Mouse (Mus musculus): Measurements from ENCODE around the gene Wdr38. TPM values are rescaled to one million over a fixed set of nuclear protein-coding genes. Genes with fewer than 3 reads are reported as not detected.

The Wdr38 gene
- total RNA-seq, 1 experiment: 1.7 TPM

DNA sequence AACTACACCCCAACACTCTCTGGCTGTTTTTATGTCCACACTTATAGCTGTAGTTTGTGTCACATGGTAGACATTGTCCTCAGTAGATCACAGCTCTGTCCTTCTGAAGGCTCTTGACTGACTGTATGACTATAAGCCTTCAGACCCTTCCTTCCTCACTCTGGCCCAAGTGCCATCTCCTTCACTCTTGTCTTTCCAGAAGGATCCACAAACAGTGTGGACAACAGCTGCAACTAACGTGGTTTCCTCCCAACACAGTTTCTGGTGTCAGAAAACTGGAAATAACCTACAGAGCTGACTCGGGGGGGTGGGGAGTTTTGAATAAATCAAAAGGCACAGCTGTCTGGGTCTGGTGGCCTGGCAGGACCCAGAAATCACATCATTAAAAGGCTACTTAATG lies 41.2 kb upstream of the Wdr38 start:
- H3K4me3 ChIP-seq (ENCODE audit: insufficient read depth in 1 of 2, low read depth in 1 of 2, low read length in 2 of 2, poor library complexity in 1 of 2, severe bottlenecking in 1 of 2): no peak overlapping the region
- no peaks in the 10 kb centered on the region for H3K4me1 ChIP-seq (ENCODE audit: control insufficient read depth in 2 of 2, insufficient read depth in 2 of 2, low read length in 2 of 2, poor library complexity in 1 of 2)
- H3K36me3 ChIP-seq (ENCODE audit: control insufficient read depth, insufficient read depth, low read length, poor library complexity, severe bottlenecking): no peaks in the 10 kb centered on the region
- no peak overlapping the region for H3K27ac ChIP-seq (ENCODE audit: insufficient read depth, low read depth, low read length, poor library complexity, severe bottlenecking)
- TF ChIP-seq CHD2 (IDR thresholded peaks at IDR 0.05; ENCODE audit: low read depth, low read length): no peak
- TF ChIP-seq HCFC1 (IDR thresholded peaks at IDR 0.05; ENCODE audit: borderline replicate concordance, insufficient read depth, low read length): no peak
- no peak for TF ChIP-seq ZNF384 (IDR thresholded peaks at IDR 0.05; ENCODE audit: low read depth, low read length)
- no peak for TF ChIP-seq ZC3H11A (IDR thresholded peaks at IDR 0.05; ENCODE audit: borderline replicate concordance, low read depth, low read length)
- TF ChIP-seq MAFK (IDR thresholded peaks at IDR 0.05; ENCODE audit: insufficient read depth, low read depth, low read length): no peak
- DNase-seq (ENCODE audit: low read depth, low spot score): no peak
- H3K9me3 ChIP-seq (ENCODE audit: control insufficient read depth, insufficient read depth, low read depth, low read length): no peaks in the 10 kb centered on the region
- in situ Hi-C loops (cut with MboI; ENCODE audit: low sequenced_read_pairs in 2 of 2, unreplicated experiment in 2 of 2): no loop called here
- no peak overlapping the region for H3K9ac ChIP-seq (ENCODE audit: insufficient read depth, low read depth, low read length, poor library complexity, severe bottlenecking)

DNA sequence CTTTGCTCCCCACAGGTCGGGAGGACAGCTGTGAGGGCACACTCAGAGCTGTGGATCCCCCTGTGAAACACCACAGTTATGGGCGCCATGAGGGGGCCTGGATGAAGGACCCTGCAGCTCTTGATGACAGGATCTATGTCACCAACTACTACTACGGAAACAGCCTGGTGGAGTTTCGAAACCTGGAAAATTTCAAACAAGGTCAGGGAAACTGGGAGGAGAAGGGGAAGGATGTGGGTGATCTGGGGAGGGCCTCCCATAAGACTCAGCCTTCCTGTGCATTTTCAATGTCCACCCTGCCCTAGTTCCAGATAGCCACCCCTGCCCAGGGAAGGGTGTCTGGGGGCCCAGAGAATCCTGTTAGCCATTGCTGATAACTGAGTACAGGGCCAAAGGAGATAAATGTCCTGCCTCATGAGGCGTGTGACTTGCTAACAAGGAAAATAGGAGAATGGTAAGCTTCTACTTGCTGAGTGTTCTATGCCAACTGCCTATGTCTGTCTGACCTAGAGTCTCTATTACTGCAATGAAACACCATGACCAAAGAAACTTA lies 39.5 kb upstream of the Wdr38 start:
- Histone ChIP-seq H3K27ac (ENCODE audit: insufficient read depth, low read depth, low read length, poor library complexity, severe bottlenecking) (no peak overlapping the region), H3K36me3 (ENCODE audit: control insufficient read depth, insufficient read depth, low read length, poor library complexity, severe bottlenecking) (no peaks in the 10 kb centered on the region), H3K9me3 (ENCODE audit: control insufficient read depth, insufficient read depth, low read depth, low read length) (no peaks in the 10 kb centered on the region), H3K9ac (ENCODE audit: insufficient read depth, low read depth, low read length, poor library complexity, severe bottlenecking) (no peak overlapping the region), H3K4me3 (ENCODE audit: insufficient read depth in 1 of 2, low read depth in 1 of 2, low read length in 2 of 2, poor library complexity in 1 of 2, severe bottlenecking in 1 of 2) (no peak overlapping the region), H3K4me1 (ENCODE audit: control insufficient read depth in 2 of 2, insufficient read depth in 2 of 2, low read length in 2 of 2, poor library complexity in 1 of 2) (no peaks in the 10 kb centered on the region)
- no peak for TF ChIP-seq CHD2 (IDR thresholded peaks at IDR 0.05; ENCODE audit: low read depth, low read length)
- TF ChIP-seq MAFK (IDR thresholded peaks at IDR 0.05; ENCODE audit: insufficient read depth, low read depth, low read length): no peak
- no peak for TF ChIP-seq HCFC1 (IDR thresholded peaks at IDR 0.05; ENCODE audit: borderline replicate concordance, insufficient read depth, low read length)
- TF ChIP-seq ZC3H11A (IDR thresholded peaks at IDR 0.05; ENCODE audit: borderline replicate concordance, low read depth, low read length): no peak
- no peak for TF ChIP-seq ZNF384 (IDR thresholded peaks at IDR 0.05; ENCODE audit: low read depth, low read length)
- no peak for DNase-seq (ENCODE audit: low read depth, low spot score)
- in situ Hi-C loops (cut with MboI; ENCODE audit: low sequenced_read_pairs in 2 of 2, unreplicated experiment in 2 of 2): no loop called here

DNA sequence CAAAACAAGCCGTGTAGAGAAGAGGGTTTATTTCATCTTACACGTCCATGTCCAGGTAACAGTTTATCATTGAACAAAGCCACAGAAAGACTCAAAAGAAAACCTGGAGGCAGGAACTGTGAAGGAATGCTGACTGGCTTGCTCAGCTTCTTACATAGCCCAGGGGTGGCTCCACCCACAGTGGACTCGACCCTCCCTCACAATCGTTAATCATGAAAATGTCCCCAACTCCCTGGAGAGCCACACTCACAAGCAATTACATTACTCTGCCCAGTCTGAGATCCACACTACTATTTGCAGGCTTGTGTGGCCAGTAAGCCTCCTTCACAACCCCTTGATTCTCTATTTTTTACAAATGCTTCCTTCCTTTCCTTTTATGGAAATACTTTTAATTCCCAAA lies 33.1 kb upstream of the Wdr38 start:
- TF ChIP-seq ZNF384 (IDR thresholded peaks at IDR 0.05; ENCODE audit: low read depth, low read length) (no peak), HCFC1 (IDR thresholded peaks at IDR 0.05; ENCODE audit: borderline replicate concordance, insufficient read depth, low read length) (no peak), ZC3H11A (IDR thresholded peaks at IDR 0.05; ENCODE audit: borderline replicate concordance, low read depth, low read length) (no peak), MAFK (IDR thresholded peaks at IDR 0.05; ENCODE audit: insufficient read depth, low read depth, low read length) (no peak), CHD2 (IDR thresholded peaks at IDR 0.05; ENCODE audit: low read depth, low read length) (no peak)
- in situ Hi-C loops (cut with MboI; ENCODE audit: low sequenced_read_pairs in 2 of 2, unreplicated experiment in 2 of 2): no loop called here
- H3K4me1 ChIP-seq (ENCODE audit: control insufficient read depth in 2 of 2, insufficient read depth in 2 of 2, low read length in 2 of 2, poor library complexity in 1 of 2): peaks cover 0 to 2% of the 10 kb centered on the region in 2 experiments; a peak in 1 of 4 replicates
- H3K9ac ChIP-seq (ENCODE audit: insufficient read depth, low read depth, low read length, poor library complexity, severe bottlenecking): no peak overlapping the region
- no peak overlapping the region for H3K4me3 ChIP-seq (ENCODE audit: insufficient read depth in 1 of 2, low read depth in 1 of 2, low read length in 2 of 2, poor library complexity in 1 of 2, severe bottlenecking in 1 of 2)
- H3K9me3 ChIP-seq (ENCODE audit: control insufficient read depth, insufficient read depth, low read depth, low read length): no peaks in the 10 kb centered on the region
- H3K36me3 ChIP-seq (ENCODE audit: control insufficient read depth, insufficient read depth, low read length, poor library complexity, severe bottlenecking): no peaks in the 10 kb centered on the region
- H3K27ac ChIP-seq (ENCODE audit: insufficient read depth, low read depth, low read length, poor library complexity, severe bottlenecking): no peak overlapping the region
- DNase-seq (ENCODE audit: low read depth, low spot score): no peak

DNA sequence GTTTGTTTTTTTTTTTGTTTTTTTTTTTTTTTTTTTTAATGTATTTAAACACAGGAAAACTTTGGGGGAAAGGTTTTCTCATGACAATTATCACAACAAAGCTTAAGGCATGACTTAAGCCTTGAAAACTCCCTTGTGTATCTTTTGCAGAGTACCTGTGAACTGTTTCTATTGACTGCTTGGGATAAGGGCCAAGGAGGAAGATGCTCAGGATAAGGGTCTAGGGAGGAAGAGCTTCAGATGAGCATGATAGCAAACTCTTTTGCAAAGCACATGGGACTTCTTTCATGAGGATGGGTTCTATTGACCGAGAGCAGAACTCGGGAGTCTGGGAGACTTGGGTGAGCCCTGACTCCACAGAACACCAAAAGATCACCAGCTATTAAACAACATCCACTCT lies 27.6 kb upstream of the Wdr38 start:
- no peak for TF ChIP-seq ZC3H11A (IDR thresholded peaks at IDR 0.05; ENCODE audit: borderline replicate concordance, low read depth, low read length)
- TF ChIP-seq ZNF384 (IDR thresholded peaks at IDR 0.05; ENCODE audit: low read depth, low read length): no peak
- TF ChIP-seq HCFC1 (IDR thresholded peaks at IDR 0.05; ENCODE audit: borderline replicate concordance, insufficient read depth, low read length): no peak
- no peak for TF ChIP-seq CHD2 (IDR thresholded peaks at IDR 0.05; ENCODE audit: low read depth, low read length)
- no peak for TF ChIP-seq MAFK (IDR thresholded peaks at IDR 0.05; ENCODE audit: insufficient read depth, low read depth, low read length)
- no peak overlapping the region for H3K9ac ChIP-seq (ENCODE audit: insufficient read depth, low read depth, low read length, poor library complexity, severe bottlenecking)
- no peak for DNase-seq (ENCODE audit: low read depth, low spot score)
- no peaks in the 10 kb centered on the region for H3K9me3 ChIP-seq (ENCODE audit: control insufficient read depth, insufficient read depth, low read depth, low read length)
- H3K27ac ChIP-seq (ENCODE audit: insufficient read depth, low read depth, low read length, poor library complexity, severe bottlenecking): no peak overlapping the region
- H3K4me3 ChIP-seq (ENCODE audit: insufficient read depth in 1 of 2, low read depth in 1 of 2, low read length in 2 of 2, poor library complexity in 1 of 2, severe bottlenecking in 1 of 2): no peak overlapping the region
- H3K4me1 ChIP-seq (ENCODE audit: control insufficient read depth in 2 of 2, insufficient read depth in 2 of 2, low read length in 2 of 2, poor library complexity in 1 of 2): peaks cover 0 to 6% of the 10 kb centered on the region in 2 experiments; a peak in 1 of 4 replicates
- H3K36me3 ChIP-seq (ENCODE audit: control insufficient read depth, insufficient read depth, low read length, poor library complexity, severe bottlenecking): no peaks in the 10 kb centered on the region
- in situ Hi-C loops (cut with MboI; ENCODE audit: low sequenced_read_pairs in 2 of 2, unreplicated experiment in 2 of 2): no loop called here
